Mouse (Mus musculus) splenic B cell, adult 2 months (primary cell): ENCODE results near the gene Rnf207.

Source experiments
- DNase-seq: peaks from one replicate; pipeline ENCODE4 v3.0.0-alpha.2; 2011; ENCODE audit warnings: low read depth, low spot score
- H3K27me3 ChIP-seq: 2 replicates; pipeline ENCODE4 v1.6.1; 2012; ENCODE audit warnings: mild to moderate bottlenecking, low read length, moderate library complexity, mixed read lengths; ENCODE audit not compliant: control insufficient read depth, poor library complexity, insufficient read depth, severe bottlenecking
- H3K36me3 ChIP-seq: 2 replicates; pipeline ENCODE4 v1.6.1; 2012; ENCODE audit warnings: mild to moderate bottlenecking, low read length, moderate library complexity, mixed read lengths; ENCODE audit not compliant: control insufficient read depth, poor library complexity, insufficient read depth, severe bottlenecking

Rnf207 gene

DNA sequence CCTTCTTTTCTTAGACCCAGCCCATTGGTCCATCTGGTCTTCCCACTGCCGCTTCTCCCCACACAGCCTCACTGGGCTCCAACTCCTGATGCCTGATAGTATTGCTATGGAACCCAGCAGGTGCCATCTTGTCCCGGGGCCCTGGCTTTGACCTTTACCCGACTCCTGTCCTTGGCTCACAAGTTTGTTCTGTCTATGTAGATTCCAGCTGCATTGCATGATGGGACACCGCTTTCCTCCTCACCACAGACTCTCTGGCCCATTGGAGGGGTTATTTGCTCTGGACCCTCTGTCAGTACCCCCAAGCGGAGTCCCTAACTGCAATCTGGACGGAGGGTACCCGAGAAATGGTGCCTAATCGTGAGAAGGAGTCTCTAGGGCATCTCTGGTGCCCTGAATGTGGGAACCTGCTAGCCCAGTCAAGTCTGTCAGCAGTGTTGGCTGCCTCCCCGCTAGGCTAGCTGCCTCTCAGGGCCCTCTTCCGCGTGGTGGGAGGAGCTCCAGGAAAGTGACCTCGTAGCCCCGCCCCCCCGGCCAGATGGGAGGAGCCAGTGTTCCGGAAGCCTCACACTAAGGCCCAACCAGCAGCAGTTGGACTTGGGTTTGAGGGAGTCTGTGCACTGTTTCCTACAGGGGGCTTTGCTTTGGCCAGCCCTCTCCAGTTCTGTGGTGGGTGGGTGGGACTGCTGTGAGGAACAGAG, 21.9 kb upstream of the Rnf207 start:
- peak; percentile 33 for DNase-seq
- peaks cover 1% of the 10 kb centered on the region; the same call in 1 of the 2 replicates for H3K36me3 ChIP-seq
- H3K27me3 ChIP-seq = no peaks in the 10 kb centered on the region

DNA sequence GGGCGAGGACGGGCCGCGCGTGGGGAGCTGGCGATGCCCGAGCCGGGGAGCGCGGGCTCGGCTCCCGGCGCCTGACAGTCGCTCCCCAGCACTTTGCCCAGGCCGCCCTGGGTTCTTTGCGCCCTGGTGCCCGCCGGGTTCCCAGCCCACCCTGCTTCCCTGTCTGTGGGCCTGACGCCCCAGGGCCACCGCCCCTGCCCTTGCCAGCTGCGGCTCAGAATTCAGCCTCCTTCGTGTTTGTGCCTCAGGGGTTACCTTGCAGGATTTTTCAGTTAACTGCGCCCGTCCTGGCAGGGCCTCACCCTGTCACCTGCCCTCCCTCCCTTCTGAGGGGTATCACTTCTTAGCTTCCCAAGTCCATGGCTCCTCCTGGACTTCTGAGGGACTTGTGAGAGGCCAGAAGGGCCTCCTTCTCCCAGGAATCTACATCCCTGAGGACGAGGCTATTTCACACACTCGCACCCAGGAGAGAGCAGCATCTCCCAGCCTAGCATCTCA, 20.5 kb upstream of the Rnf207 start:
- DNase-seq = no peak
- H3K36me3 ChIP-seq = peaks cover 3% of the 10 kb centered on the region; the same call in 1 of the 2 replicates

DNA sequence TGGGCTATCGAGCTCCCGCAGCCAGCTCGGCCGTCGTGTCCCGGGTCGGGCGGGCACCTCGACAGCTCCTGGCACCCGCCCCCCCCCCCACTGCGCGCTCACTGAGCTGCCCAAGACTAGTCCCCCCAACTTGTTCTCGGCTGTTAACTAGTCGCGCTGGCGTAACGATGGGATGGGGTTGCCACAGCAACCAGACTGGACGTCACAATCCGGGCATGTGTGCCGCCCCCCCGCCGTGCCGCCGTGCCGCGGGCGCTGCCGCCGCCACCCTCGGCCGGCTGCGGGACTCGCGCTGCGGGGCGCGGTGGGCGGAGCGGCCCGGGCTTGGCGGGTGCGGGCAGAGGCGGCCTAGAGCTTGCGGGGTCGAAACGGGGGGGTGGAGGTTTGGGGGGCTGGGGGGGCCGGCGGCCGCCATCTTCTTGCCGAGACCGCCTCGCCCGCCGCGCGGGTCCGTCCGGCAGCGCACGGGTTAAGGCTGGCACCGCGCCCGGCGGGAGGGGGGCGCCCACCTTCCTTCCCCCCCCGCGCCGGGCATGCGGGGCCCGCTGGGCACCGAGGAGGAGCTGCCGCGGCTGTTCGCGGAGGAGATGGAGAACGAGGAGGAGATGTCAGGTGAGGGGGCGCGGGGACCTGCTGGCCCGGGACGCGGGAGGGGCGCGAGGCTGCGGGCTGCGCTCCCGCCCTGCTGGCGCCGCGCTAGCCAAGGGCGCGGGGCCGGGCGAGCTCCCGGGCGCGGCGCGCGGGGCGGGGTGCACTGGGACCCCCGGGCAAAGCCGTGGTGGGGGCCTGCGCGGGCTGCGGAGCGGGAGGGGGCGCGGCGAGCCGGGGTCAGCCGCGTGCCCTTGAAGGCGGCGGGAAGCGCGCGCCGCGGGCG, 19.9 kb upstream of the Rnf207 start, which contains the start of gene Chd5:
Chd5 (plus strand) TSS at position 233 of the 874 bp plus-strand sequence.
- H3K36me3 ChIP-seq = peaks cover 3% of the 10 kb centered on the region; the same call in 1 of the 2 replicates
- no peak for DNase-seq
- H3K27me3 ChIP-seq = no peaks in the 10 kb centered on the region

More for the DNA sequence above, 20.5 kb upstream of the Rnf207 start:
- H3K27me3 ChIP-seq = no peaks in the 10 kb centered on the region

DNA sequence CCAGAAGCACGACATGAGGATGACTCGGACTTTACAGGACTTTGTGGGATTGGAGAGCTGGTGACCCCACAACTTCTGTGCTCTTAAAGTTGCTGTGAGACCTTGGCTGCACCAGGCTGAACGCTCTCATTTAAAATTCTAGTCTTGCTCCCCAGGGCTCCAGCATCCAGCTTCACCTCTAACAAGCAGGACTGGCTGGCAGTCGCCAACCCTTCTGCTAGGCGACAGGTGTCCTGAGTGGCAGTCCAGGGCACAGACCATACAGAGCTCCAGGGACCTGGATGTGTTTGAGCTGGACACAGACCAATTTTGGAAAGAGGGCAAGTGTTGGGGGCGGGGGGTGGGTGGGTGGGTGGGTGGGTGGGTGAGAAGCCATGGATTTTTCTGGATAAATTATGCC, 19.0 kb upstream of the Rnf207 start:
- DNase-seq = no peak
- no peaks in the 10 kb centered on the region for H3K27me3 ChIP-seq
- peaks cover 5% of the 10 kb centered on the region for H3K36me3 ChIP-seq

DNA sequence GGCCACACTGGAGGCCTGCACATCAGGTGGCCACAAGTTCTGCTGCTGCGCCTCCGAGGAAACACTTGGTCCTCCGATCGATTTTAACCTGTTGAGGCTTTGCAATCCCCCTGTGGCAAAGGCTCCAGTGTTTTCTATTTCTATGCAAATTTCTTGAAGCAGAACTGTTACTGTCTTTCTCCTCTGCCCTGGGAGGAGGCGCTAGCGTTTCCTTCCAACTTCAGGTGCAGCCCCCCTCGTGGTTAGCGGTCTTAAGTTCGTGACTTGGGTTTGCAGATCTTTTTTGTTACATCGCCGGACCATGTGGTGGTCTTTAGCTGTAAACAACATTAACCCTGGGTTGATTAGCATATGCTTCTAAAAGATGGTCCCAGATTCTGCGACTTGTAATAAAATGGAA, 14.8 kb upstream of the Rnf207 start:
- DNase-seq = no peak
- peaks cover 12% of the 10 kb centered on the region for H3K36me3 ChIP-seq
- H3K27me3 ChIP-seq = no peaks in the 10 kb centered on the region

DNA sequence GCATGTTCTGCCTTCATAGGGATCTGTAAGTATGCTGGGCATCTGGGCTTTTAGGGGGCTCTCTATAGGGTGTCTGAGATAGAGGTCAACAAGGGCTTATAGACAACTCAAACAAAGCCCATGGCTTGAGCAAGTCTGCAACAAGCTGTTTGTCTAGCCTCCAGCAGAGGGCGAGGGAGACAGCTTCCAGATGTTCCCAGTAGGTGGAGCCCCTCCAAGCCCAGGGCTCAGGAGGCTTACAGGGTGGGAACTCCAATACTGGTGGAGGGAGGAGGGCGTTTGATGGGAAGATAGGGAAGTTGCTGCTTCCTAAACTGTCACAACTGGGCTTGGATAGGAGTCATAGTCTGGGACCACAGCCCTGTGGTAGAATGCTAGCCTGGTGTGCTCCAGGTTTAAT, 14.2 kb upstream of the Rnf207 start:
- H3K27me3 ChIP-seq = no peaks in the 10 kb centered on the region
- H3K36me3 ChIP-seq = peaks cover 13% of the 10 kb centered on the region
- peak; percentile 72 for DNase-seq

DNA sequence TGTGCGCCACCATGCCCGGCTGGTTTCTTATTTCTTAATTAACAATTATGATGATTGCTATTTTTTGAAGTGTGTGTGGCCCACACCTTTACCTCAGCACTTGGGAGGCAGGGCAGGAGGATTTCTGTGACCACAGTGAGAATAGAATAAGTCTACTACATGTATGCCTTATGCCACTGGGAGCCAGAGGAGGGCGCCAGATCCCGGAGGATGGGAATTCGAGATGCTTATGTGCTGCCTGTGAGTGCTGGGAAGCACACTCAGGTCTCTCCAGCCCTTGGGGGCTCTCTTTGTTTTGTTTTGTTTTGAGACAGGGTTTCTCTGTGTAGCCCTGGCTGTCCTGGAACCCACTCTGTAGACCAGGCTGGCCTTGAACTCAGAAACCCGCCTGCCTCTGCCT, 9.9 kb upstream of the Rnf207 start:
- peak; percentile 63 for DNase-seq
- Histone ChIP-seq H3K27me3 (no peaks in the 10 kb centered on the region), H3K36me3 (peaks cover 11% of the 10 kb centered on the region)

DNA sequence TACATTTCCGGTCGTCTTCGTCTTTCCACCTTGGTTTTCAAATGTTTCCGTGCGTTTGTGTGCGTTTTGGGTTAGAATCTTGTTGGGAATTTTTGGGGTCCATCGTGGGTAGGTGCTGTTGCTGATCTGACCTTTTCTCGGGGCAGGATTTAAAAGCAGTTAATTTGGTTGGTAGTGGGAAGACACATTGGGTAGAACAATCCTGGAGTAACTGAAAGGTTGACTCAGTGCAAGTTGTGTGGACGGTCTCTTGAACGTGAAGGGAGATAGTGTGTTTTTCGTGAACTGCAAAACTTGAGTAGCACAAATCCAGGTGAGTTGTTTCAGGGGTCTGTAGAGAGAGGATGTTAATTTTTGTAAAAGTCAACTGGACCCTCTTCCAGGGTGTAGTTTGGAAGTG, 7.8 kb upstream of the Rnf207 start:
- Histone ChIP-seq H3K36me3 (peaks cover 9% of the 10 kb centered on the region), H3K27me3 (no peaks in the 10 kb centered on the region)
- DNase-seq = no peak

DNA sequence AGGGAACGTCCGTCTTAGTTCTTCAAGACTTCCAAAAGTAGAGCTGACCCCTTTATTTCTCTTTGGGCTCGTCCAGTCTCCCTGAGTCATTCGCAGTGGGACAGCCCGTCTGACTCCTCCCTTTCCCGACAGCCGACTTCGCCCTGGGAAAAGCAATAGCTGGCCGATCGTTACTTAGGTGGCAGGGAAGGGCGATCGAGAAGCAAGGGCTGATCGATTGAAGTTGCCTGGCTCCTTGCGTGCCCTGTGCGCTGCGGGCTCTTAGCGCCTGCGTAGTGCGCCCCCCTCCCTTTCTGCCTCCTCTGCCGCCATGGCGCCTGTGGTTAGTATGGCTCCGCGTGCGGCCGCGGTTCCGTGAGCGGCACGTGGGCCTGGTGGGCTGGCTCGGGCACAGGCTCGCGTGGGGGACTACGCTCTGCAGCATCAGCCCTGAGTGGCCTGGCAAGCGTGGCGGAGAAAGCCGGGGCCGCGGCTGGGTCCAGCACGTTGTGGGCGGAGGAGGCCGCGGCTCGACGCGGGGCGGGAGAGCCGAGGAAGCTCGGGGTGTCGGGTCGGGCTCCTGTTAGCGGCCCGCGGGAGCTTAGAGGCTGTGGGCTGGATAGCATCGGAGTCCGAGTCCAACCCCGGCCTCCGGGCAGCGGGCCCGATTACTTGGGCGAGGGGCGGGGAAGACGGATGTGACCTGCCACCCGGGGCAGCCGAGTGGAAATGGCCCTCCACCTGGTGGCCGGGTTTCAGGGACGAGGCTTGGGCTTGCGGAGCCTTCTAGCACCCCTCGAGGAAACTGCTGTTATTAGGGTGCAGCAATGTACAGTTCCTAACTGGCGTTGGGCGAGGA, 7.0 kb upstream of the Rnf207 start, which contains the start of gene Rpl22:
Rpl22 (plus strand) TSS at position 169 of the 838 bp plus-strand sequence.
- Histone ChIP-seq H3K36me3 (peaks cover 8% of the 10 kb centered on the region), H3K27me3 (no peaks in the 10 kb centered on the region)
- peak; percentile 98 for DNase-seq

DNA sequence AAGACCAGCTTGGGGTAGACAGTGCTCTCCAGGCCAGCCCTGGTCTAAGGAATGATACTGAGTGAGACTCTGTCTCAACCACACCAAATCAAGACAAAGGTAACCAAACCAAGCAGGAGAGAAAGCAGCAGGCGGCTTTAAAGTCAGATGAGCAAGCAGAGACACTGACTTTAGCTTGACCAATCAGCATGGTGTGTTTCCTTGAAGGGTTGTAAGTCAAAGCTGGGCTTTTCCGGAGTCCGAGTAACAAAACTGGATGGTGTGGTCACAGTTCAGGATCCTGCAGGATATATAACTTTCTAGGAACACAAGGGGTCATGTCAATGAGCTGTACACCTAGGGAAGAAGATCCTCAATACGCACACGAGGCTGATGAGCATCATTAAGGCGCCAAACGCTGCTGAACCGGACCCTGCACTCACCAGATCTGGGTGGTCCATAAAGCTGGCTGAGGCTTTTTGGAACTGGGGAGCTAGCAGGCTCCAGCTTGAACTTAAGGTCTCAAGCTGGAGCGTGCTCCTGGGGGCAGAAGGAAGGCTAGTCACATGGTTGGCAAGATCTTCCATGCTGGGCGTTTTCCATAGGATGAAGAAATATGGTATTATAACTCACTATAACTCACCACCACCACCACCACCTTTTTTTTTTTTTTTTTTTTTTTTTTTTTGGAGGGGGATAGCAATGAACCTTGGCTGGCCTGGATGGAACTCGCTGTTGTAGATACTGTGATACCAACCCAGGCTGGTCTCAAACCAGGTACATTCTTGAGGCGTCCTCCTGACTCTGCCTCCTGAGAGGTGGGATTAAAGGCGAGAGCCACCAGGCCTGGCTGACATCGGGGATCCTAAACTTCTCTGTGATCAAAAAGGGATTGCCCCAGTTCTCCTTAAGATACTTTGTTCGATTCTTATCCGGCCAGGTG, 6.1 kb upstream of the Rnf207 start:
- Histone ChIP-seq H3K27me3 (no peaks in the 10 kb centered on the region), H3K36me3 (peaks cover 3% of the 10 kb centered on the region)
- DNase-seq = no peak

DNA sequence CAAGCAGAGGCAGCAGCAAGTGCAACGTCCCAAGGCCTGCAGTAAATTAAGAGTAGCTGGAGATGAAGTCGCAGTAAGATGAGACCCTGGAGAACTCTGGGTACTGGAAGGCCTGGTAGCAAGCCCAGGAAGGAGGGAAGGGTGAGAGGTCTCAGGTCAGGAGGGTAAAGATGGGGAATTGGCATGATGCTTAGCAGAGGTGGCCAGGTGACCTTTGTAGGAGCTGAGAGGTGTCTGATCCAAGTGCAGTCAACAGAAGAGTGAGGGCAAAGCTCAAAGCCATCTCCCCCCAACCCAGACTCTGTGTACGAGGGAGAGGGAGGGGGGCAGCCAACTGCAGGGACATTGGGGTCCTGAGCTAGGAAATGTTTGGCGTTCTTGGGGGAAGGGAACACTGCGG, 2.7 kb upstream of the Rnf207 start:
- no peaks in the 10 kb centered on the region for H3K36me3 ChIP-seq
- H3K27me3 ChIP-seq = no peaks in the 10 kb centered on the region
- DNase-seq = no peak

DNA sequence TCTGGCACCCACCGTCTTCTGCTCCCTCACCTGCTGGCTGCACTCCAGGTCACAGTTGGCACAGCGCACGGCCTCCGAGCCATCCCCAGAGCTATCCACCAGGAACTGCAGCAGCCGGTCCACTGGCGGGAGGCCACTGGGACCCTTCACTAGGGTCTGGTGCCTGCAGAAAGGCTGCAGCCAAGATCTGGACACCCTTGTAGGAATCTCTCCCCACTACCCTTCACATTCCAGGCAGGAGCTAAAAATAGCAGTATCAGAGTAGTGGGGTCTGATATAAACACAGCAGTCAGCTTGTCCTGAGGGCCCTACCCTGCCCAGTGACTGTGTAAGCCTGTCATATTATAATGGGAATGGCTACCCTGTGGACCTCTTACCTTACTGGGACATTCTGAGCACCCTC, 1.2 kb downstream of the Rnf207 start:
- no peak for DNase-seq
- H3K36me3 ChIP-seq = no peaks in the 10 kb centered on the region
- no peaks in the 10 kb centered on the region for H3K27me3 ChIP-seq

DNA sequence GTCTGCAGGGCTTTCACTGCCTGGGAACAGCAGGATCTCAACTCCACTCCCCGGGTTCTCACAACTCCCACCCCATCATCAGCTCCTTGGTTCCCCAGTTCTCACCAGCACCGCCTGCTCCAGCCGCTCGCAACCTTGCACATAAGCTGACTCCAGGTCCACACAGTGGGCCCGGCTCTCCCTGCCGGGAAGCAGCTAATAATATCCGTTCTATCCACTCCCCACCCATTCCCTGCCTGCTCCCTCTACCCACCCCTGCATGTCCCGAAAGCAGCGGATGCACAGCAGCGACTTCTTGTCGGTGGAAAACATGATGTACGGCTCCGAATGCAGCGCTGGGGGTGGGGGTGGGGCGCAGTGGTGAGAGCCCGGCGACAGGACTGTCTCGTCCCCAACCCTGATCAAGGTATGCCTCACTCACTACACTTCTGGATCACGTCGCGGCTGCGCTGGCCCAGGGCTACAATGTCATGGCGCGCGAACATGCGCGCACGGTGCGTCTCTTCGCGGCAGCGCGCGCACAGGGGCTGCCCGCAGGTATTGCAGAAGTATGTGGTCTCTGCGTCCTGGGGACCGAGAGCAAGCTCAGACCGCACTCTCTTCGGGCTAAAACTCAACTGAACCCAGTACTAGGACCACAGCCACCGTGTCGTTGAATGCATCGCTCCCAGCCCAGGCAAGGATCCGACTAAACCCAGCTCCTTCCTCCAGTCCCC, 3.1 kb downstream of the Rnf207 start:
- DNase-seq = peak; percentile 27
- Histone ChIP-seq H3K27me3 (no peaks in the 10 kb centered on the region), H3K36me3 (no peaks in the 10 kb centered on the region)
